Mouse (Mus musculus): ENCODE data around the gene Ust.

GRCm38 (mm10) chr10:8471012-8471411 lies 47.6 kb downstream of the Ust start:
- TF ChIP-seq CTCF (IDR thresholded peaks at IDR 0.05; ENCODE audit: low read depth): no peak
- no peak for TF ChIP-seq EP300 (IDR thresholded peaks at IDR 0.05; ENCODE audit: low read depth)
